Mouse (Mus musculus) spleen, postnatal 36 days (tissue): ENCODE results near the gene Ptprr.

Experiments
- DNase-seq, 2 experiments: peaks; one replicate each; pipeline ENCODE4 v3.0.0; 2022; ENCODE audit warnings: low spot score in 2 of 2, mixed read lengths in 1 of 2

The Ptprr gene

DNA sequence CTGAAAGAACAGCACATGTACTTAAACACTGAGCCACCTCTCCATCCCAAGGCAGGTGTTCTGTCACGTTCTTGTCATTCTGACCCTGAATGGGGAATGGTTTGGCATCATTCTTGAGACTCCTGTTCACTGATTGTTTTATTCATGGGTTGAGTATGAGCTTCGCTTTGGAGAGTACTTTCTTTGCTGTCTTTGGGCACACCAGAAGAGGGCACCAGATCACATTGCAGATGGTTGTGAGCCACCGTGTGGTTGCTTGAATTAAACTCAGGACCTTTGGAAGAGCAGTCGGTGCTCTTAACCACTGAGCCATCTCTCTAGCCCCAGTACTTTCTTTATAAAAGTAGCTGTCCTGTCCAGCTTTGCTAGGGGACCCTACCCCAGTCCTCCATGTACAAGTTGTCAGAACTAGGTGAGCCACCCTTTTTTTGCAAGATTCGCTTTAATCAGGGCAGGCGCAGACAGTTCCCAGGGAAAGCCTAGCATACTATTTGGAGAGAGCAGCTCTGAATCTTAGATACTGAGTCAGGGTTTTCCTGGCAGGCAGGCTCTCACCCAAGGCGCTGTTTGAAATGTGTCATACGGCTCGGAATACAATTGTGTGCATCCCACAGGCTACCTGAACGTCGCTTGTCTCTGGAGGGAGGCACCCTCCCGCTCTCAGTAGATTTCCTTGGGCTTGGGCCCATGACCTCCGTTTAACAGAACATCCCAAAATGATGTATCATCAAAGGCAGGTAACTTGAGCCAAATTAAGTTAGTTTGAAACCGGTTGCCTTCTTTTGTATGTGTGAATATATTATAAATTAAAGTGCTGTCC, 178.8 kb downstream of the Ptprr start:
- DNase-seq: no peak

DNA sequence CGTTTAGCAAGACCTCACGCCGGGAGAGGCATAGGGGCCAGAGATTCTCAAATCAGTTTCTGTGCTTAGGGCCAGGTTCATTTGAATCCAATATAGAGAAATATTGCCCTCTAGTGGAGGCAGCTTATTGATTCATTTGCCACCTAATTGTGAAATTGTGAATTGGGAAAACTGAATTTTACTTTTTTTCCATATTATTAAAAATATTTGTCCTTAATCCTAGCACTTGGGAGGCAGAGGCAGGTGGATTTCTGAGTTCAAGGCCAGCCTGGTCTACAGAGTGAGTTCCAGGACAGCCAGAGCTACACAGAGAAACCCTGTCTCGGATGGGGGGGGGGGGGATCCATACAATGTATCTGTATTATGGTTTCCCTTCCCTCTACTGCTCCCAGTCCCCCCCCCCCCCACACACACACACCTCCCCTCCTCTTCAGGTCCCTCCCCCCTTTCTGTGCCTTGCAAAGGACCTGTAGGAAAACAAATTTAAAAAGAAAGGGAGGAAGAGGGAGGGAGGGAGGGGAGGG, 179.5 kb downstream of the Ptprr start:
- DNase-seq: no peak

DNA sequence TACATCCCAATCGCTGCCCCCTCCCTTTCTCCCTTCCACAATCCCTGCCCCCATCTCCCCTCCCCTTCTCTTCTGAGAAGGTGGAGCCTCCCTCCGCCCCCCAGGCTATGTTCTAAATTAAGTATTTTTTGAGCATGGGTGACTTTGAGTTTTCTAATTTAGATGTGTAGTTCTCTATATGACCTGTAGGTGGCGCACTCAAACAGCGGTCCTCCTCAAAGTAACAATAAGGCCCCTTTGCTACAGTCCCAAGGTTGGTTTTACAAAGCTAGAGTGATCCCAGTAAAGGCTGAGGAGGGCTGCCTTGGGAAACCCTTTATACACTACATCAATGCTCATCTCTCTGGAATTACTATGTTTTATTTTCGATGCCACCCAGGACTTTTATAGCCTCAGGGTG, 181.0 kb downstream of the Ptprr start:
- DNase-seq: no peak

DNA sequence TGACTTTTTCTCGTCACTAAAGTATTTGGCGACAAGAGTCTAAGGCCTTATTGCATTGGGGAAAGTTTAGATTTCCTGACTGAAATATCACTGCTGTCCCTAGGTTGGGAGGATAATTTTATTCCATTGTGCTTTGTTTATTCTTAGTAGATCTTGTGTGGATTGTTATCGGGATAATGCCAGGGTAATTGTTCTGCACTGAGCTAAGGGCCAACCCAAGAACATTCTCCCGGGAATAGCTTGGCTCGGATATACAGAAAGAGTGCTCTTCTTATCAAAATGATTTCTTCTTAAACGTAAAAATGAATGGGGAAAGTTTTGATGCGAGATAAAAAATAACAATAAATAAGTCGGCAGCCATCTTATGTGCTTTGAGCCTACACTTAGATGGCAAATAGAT, 183.5 kb downstream of the Ptprr start:
- DNase-seq: no peak

DNA sequence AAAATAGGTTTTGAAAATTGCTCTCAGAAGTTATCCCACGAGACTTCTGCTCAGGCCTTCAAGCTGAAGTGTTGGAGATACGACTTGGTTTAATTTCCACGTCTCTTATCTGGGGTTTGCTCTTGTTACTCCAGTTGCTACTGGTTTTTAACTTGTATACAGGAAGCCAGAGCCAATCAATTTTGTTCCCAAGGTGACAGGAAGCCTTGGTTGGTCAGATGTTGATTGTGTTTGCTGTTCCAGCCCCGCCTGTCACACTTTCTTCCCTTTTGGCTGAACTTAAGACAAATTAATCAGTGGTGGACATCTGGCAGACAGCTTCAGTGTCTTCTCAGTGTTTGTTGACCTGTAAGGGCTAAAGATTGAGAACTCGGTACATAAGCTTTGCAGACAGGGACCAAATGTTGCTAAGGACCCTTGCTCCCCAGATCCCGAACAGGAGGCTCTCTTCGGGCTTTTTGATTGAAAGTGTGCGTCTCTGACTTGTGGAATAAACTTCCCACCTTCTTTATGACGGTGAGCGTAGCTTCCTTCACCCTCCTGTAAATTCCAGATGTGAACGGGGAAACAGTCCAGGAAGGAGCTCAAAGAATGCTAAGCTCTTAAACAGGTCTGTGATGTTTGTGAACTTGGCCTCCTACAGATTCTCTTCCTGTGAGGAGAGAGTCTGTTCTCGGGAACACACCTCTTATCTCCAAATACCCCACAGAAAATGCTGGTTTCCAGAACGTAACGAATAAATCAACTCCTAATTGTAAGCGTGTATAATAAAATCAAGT, 187.8 kb downstream of the Ptprr start:
- no peak for DNase-seq

DNA sequence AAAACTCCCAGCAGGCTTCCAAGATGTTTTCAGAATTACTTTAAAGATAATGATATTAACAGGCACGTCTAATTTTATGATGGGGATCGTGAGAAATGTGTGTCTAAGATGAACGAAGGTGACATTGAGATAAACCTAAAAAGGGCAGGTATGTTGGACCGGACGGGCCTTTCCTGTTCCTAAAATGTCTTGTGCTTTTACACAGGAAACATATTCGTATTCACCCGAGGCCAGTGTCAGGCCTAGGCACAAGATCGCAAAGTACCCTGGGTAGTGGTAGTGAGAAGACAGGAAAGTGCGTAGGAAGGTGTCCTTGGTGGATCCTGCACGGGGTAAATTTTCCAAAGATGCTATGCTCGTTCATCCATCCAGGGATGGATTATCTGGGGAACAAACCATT, 188.4 kb downstream of the Ptprr start:
- no peak for DNase-seq

DNA sequence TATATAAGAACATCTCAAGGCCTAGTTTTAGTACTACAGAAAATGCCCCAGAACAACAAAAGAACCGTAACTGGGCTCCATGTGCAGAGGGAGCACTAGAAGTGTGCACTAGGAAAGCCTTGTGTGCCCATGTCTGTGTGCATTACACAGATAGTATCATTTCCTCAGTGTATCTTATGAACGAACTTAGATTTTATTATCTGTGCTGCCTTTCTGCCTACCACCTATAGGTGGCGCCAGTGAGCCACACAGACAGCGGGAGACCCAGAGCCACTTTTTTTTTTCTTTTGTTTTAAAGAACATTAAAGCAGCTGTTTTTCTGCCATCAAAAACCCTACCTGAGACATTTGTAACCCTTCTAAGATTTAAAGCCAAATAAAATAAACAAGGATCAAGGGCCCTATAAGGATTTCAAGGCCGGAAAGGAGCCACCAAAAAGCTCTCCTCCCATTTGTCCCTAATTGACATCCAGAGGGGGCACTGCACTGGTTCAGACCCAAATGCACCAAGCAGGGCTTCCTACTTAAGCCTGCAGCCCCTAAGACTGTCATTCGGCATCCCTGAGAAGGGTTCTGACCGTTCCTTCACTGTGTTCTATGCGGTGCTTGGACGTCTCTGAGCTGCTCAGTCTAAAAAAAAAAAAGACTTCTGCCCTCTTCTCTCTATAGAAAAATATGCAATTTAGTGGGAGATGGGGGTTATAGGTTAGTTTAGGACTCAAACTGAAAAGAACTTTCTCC, 190.1 kb downstream of the Ptprr start:
- DNase-seq: peak in 1 of 2 experiments; percentile 11

DNA sequence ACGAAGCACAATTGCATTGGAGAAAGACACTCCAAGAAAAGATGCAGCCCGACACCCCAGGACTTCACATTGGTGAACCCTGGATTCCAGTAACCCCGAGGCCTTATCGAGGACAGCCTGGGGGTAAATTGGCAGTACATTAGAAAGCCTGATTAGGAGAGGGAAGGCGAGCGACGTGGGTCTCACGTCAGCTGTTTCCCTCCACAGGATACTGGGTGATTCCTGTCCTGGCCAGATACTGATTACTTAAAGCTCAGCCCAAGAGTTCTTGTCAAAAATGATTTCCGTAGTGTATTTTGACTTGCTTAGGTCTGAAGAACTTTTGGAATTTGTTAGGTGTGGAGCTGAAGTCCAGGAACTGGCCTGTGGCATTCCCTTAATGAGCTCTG, 190.7 kb downstream of the Ptprr start:
- no peak for DNase-seq

DNA sequence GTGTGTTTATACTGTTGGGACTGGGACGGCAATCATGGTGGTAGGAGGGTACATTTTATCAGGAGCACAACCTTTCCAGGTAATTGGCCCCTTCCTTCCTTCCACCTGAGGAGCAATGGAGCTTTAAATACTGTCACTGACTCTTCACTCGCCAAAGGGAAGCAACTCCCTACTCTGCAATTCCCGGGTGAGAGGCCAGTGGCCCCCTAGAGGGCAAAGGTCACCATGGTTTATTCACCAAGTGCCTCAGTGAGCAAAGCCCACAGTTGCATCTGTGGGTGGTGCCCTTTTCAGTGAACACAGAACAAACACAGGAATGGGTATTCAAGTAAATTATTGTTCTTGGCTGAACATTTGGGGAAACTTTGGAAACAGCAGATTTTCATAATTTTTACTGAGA, 194.1 kb downstream of the Ptprr start:
- DNase-seq: no peak

DNA sequence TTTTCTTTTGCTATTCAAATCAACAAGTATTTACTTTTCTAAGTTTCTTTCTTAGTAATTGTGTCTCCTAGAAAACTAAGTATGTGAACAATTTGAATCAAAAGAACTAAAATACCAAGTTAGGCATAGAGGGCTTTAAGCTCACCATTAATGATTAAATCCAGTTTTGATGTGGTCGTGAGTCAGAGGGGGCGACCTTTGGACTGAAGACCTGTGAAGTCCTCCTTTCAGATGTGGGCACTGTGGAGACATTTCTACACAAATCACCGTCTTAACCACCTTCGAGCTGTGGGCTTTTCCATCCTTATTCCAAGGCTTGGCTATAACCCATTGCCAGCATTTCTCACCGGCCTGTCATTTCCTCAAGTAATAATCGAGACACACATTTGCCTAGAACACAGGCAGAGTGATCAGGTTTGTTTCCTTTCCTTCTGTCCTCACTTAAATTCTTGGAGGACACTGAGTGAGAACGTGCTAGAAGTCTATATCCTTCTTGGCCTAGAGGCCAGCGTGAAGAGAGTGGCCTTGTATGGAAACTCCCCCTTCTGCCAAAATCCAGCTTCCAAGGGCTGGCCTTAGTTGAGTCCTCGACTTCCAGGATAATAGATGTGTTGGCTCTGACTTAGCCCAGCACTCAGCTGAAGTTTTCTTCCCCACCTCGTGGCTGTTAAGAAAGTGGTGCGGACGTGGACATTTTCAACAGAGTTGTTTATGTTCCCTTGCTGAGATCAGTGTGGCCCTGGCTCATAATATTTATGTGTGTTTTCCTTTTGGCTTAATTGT, 202.5 kb downstream of the Ptprr start:
- DNase-seq: no peak

DNA sequence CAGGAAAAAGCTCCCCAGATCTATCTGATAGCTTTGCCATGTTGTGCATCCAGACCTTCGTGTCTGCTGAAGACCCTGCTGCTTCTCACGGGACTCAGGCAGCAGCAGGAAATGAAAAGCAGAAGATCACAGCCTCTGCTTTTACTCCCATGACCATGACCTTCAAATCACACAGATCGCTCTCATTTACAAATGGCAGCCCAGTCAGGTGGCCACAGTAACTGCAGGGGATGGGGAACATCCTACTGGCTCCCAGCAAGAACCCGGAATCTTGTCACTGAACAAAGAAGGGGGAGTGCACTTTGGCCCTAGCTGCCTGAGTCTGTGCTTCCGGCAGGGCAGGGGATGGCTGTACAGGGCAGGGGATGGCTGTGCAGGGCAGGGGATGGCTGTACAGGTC, 217.3 kb downstream of the Ptprr start:
- DNase-seq: no peak

DNA sequence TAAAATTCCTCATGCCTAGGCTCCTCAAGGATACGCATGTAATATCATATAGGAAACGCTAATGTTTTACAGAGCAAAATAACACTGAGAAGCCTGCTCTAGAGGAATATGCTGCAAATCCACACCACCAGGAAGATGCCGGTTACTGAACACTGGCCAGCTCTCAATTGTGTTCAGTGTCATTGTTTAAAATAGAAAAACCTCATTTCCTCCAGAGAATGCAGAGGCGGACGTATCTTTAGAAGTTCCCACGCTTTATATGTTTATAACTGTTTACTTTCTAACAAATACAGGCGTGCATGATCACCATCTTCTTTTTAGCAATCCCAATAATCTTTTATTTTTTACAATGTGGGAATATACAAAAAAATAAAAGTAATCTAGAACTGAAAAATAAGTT, 224.2 kb downstream of the Ptprr start:
- no peak for DNase-seq

DNA sequence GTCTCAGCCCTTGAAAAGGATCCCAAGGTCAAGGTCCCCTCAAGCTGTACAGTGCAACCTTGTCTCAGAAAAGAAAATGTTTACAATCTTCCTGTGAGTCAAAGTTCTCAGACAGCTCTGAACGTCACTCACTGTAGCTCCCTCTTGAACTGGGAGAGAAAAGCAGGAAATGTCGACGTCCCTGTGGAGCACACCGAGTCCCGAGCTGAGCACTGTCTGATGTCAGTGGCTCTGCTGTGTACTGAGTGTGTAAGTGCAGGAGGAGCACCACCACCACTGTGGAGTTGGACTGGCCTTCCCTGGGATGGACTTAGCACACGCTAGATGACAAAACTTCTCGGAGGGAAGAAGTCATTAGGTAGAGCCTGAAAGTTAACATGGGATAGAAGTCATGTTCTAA, 225.4 kb downstream of the Ptprr start:
- DNase-seq: no peak

DNA sequence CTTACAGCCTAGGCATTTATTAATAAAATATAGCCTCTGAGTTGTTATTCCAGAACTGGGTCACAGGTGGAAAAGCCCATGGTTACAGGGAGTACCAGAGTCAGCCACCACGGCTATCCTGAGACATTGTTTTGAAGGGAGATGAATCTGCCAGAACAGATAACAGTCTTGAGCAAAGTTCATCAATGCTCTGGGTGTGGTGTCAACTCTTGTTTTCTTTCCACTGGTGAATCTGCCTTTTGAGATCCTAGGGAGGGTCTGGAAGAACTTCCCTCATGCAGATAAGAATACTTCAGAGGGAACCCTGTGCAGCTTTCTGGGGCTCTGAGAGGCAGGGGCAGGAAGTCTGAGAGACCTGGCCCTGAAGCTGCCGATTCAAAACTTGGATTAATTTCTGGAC, 227.6 kb downstream of the Ptprr start:
- DNase-seq: no peak

DNA sequence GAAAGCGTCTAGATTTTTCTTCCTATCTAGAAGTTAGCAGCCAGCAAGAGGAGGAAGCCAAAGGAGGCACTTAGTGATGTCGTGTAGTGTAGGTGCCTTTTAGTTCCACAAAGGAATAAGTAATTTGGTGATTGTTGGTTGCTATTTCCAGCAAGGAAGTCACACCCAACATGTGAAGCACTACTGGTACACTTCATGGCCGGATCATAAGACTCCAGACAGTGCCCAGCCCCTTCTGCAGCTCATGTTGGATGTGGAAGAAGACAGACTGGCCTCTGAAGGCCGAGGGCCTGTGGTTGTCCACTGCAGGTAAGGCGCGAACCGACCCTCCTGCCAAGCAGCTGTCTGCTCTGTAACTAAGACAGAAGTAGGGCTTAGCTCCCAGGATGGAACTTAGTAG, 234.7 kb downstream of the Ptprr start:
- no peak for DNase-seq

DNA sequence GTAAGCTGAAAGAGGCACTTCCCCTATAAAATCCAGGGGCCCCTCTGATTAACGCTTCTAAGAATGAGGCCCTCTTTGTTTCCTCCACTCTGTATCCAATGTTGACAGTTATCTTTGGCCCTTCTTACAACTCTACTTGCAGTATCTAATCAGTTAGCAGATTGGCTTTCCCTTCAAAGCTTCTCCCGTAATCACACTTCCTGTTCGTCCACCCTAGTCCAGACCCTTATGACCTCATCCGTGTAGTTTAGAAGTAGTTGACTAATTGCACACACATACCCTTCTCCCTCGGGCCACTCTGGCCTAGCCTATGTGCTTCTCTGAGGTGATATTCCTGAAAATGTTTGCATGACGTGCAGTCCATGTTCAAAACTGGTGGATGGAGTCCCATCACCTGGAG, 236.0 kb downstream of the Ptprr start:
- DNase-seq: no peak

DNA sequence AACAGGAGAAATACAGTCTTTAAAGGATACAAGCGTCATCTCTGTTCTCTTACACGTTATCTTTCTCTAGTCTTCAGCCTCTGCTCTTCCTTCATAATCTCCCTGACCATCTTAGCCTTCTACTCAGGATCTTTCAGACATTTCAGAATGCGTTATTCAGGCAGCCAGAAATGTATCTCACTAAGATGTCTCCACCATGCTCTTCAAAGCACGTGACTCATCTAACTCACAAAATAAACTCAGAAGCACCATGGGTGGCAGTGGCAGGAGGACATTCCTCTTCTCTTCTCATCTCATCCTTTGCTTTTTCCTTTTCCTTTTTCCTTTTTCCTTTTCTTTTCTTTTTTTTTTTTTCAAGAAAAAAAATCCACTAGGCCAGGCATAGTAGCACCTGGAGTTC, 241.3 kb downstream of the Ptprr start:
- no peak for DNase-seq

DNA sequence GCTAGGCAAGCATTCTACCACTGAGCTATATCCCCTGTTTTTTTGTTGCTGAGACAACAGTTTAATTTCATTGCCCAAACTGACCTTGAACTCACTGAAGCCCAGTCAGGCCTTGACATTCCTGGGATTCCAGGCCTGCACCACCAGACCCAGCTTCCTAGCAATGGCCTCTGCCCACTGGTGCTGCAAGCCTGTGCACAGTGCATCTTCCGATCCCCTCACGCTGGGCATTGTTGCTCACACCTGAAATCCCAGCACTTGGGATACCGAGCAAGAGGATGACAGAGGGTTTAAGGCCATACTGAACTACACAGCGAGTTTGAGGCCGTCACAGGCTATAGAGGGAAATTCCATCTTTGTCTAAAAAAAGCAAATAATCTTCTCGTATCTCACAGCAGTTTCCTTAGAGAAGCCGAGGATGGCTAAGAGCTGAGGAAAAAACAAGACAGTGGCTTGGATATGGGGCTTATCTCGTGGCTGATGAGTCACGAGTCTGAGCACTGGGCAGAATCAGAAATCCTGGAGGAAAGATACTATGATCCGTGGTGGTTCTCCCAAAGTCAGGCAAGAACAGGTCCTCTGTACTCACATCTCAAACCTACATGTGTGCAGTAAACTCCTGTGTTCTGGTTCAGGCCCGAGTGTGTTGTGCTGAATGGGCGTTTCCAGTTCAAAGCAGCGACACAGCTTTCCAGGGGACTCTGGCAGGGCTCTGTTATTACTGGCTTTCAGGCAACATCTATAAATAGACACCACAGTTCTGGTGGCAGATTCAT, 242.8 kb downstream of the Ptprr start:
- DNase-seq: no peak

DNA sequence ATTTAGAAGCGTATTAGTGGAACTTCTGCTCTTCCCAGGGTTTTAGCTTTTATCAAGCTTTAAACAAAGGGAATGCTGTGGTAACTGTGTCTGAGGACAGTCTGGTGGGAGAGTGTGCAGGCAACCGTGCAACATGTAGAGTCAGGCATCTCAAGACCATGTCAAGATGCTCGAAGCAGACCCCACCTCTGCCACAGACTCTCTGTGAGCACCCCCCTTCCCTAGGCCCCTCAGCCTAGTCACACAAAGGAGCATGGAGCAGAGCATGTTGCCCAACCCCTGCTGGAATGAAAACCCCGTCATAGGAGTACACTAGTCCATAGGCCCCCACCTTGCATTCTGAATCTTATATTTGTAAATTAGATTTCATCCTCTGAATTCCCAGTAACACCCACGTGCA, 243.5 kb downstream of the Ptprr start:
- DNase-seq: no peak

DNA sequence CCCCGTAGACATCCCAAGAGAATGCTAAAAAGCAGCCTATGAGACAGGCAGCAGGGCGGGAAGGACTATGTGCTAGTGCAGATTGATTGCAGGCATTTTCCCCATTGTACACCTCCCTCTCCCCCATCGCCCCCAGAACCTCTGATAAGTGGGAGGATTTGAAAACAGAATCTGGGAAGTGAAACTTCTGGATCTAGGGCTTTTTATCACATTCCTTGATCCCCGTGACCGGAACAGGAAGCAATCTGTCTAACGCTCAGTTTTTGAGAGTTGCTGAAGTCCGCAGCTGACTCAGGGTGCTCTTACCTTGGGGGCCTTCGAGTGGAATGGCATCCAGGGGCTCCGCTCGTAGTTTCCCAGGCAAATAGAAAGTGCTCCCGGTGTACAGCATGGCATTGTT, 246.5 kb downstream of the Ptprr start:
- no peak for DNase-seq
